Mouse (Mus musculus) spleen, postnatal 36 days (tissue): Measurements from ENCODE around the gene Rras2.

Source experiments
- DNase-seq, 2 experiments: peaks; one replicate each; pipeline ENCODE4 v3.0.0; 2022; ENCODE audit warnings: low spot score in 2 of 2, mixed read lengths in 1 of 2

Gene Rras2

DNA sequence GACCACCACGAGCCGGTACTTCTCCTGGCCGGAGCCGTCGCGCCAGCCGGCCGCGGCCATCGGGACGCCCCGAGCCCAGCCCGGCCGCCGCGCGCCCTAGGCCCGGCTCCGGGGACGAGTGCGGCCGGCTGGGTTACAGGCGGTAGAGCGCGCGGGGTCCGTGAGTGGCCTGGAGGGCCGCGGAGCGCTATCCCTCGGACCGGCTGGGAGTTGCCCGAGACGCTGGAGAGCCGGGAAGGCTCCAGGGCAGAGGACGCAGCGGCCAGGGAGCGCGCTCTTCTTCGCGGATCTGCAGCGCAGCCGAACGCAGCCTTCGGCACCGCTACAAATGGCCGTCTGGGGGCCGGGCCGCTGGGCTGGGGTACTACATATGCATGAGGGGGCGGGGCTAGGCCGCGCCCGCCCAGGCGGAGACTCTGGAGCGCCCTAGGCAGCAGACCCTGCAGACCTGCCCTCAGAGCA is at the start of gene Rras2:
Gene Rras2, minus strand, starts transcription at position 338 of the 462 bp plus-strand sequence.
- peak; percentile 84 for DNase-seq

- DNase-seq: no peak
These were observed 45.4 kb upstream of the Rras2 start for GRCm38 (mm10) chr7:114162975-114163374.

- DNase-seq: peak in 1 of 2 experiments; percentile 13
These were observed 43.5 kb upstream of the Rras2 start for GRCm38 (mm10) chr7:114161101-114161500.

GRCm38 (mm10) chr7:114157716-114158278 is 40.2 kb upstream of the Rras2 start:
- no peak for DNase-seq

GRCm38 (mm10) chr7:114156364-114156763 is 38.8 kb upstream of the Rras2 start:
- DNase-seq: no peak

DNA sequence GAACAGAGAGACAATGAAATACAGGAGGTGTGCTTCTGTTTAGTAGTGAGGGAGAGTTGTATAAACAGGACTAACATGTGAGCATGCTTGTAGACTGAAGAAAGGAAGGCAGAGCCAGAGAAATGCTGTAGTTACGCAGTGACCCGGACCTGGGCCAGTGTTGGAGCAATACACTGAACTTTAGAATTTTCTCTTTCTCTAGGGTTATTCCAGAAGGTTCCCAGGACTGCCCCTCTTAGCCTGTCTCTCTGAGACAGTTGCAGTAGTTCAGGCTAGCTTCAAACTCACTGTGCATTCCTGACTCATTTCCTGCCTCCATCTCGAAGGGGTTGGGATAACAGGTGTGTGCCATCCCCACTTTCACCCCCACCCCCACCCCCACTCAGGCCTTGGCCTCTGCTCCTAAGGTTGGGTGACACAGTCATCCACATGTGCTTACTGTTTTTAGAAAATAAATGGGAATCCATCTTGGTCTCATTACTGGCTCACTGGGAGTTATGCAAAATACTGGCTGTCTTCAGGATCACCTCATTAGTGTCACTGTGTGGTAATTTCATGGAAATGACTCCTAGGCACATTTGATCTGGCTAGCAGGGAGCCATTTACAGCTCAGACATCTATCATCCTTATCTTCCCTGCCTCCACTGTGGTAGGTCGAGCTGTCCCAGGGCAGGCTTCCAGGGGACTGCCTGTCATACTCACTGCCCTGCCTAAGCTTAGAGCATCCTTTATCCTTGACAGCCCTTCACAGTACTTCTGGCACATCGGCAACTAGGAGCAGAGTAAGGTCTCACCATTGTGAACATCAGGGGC is 37.7 kb upstream of the Rras2 start:
- DNase-seq: no peak

- DNase-seq: no peak
These were observed 33.6 kb upstream of the Rras2 start for GRCm38 (mm10) chr7:114151036-114151780.

DNA sequence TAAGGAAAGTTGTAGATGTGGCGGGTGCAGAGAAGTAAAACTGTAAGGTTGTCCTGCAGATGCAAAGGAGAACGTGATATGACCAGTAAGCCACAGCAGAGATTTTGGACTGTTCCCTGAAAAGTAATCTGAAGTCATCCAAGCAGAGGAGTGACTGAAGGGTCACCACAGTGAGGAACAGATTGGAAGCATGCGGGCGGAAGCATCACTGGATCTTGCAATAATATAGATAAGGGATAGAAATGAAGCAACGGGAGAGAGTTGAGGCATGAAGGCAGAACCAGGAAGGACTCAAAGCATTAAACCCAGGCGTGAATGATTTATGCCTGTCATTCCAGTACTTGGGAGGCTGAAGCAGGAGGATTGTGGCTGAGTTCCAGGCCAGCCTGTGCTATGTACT is 32.0 kb upstream of the Rras2 start:
- no peak for DNase-seq

- no peak for DNase-seq
These were observed 31.6 kb upstream of the Rras2 start for GRCm38 (mm10) chr7:114149135-114149534.

GRCm38 (mm10) chr7:114145841-114146240 is 28.3 kb upstream of the Rras2 start:
- DNase-seq: no peak

- no peak for DNase-seq
These were observed 24.7 kb upstream of the Rras2 start for GRCm38 (mm10) chr7:114142151-114142798.

DNA sequence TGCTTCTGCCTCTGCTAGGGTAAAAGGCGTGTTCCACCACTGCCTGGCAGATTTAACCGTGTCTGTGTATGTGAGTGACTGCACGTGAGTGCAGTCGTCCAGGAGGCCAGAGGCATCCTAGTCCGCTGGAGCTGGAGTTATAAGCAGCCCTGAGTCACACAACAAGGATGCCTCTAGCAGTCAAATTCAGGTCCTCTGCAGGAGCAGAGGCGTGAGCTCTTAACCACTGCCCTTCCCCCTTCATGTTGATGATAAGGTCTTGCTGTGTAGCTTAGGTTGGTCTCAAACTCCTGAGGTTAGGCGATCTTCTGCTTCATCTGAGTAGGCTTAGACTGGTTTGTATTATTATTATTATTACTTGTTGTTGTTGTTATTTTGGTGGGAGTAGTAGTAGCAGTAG is 22.4 kb upstream of the Rras2 start:
- DNase-seq: no peak

- DNase-seq: no peak
These were observed 21.8 kb upstream of the Rras2 start for GRCm38 (mm10) chr7:114139400-114139799.

DNA sequence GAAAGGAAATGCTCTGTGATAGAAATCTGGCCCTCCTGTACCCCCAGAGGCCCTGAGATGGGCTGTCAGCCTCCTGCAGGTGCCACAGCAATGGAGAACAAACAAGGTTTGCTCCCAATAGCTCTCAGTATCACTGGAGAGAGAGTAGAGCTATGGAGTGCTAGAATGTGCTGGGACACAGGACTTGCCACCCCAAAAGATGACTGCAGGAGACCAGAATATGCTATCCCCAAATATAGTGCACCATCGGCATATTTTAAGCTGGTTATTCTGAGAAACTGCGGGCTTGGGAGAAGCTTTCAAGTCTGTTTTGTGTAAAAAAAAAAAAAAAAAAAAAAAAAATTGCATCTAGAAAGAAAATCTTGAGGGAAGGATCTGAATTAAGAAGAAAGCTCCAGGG is 20.7 kb upstream of the Rras2 start:
- DNase-seq: no peak

GRCm38 (mm10) chr7:114135166-114135565 is 17.6 kb upstream of the Rras2 start:
- DNase-seq: no peak

- DNase-seq: no peak
These were observed 16.4 kb upstream of the Rras2 start for GRCm38 (mm10) chr7:114133957-114134356.

DNA sequence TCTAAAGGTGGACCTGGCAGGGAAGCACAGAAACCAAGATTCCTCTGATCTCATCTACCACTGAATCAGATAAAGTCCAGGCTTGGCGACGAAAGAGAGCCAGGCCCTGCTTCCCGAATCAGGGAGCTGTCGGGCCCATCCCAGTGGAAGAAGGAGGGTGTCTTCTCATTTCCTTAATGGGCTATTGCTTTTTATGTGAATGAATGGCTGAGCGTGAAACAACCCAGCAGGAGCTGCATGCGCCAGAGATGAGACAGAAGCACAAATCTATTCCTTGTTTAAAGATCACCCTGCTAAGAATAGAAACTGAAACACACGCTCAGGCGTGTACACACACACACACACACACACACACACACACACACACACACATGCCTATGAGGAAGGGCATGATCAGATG is 14.7 kb upstream of the Rras2 start:
- DNase-seq: no peak

DNA sequence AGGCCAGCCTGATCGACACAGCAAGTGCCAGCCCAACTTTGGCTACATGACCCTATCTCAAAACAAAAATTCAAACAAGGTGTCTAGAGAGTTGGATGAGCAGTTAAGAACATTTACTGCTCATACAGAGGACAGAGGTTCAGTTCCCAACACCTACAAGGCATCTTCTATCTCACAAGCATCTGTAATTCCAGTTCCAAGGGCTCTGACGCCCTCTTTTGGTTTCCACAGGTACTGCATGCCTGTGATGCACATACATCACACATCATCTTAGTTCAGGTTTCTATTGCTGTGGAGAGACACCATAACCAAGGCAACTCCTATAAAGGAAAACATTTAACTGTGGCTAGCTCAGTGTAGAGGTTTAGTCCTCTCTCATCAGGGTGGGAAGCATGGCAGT is 11.7 kb upstream of the Rras2 start:
- no peak for DNase-seq

DNA sequence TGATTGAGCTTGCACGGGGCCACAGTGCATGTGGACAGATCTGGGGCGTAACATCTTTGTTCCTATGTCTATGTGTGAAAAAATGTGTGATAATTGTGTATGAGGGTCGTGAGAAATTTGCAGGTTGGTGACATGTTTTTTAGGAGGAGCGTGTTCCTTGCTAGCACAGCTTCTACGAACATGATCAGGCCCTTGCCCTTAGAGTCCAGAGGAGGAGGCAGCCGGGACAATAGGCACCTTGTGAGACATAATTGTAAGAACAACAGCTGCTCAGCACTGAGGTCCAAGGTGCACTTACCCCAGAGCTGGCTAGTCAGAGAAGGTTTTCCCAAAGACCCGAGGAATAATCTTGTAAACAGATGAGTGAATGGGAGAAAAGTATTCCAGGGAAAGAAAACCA is 599 bp upstream of the Rras2 start:
- no peak for DNase-seq

DNA sequence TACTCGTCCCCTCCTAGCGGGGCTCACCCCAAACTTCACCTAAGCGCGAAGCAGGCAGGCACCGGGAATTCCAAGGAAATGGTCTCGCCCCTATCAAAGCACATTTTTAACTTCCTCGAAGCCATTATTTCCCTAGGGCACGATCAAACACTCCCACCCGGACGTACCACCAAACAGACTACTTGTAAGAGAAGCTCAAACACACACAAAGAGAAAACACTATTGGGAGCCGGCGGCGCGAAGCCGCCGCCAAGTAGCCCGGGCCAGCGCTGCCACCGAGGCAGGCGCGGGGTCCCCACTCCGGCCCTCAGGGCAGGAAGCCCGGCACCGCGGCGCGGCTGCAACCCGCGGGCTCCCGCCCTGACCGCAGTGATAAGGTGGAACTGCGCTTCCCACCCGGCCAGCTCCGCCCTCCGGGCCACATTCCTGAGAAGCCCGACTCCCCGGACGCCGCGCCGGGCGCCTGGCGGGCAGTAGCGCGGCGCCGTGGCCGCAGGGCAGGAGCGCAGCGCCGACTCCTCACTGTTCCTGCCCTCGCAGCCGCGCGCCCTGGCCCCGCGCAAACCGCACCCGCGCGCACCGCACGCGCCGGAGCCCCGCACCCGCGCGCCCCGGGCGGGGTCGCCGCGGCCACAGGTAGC is 750 bp downstream of the Rras2 start:
- peak; percentile 40 to 44 for DNase-seq

GRCm38 (mm10) chr7:114115961-114116360 is 1.6 kb downstream of the Rras2 start:
- DNase-seq: no peak

- DNase-seq: peak; percentile 29 to 31
These were observed 2.6 kb downstream of the Rras2 start for GRCm38 (mm10) chr7:114114976-114115375.
